Mouse (Mus musculus) cerebellum, postnatal 36 days (tissue): Measurements from ENCODE around the gene Erc2.

Source experiments
- DNase-seq, 2 experiments: peaks; one replicate each; pipeline ENCODE4 v3.0.0; 2021 to 2022; ENCODE audit warnings: mixed read lengths in 2 of 2

The Erc2 gene

DNA sequence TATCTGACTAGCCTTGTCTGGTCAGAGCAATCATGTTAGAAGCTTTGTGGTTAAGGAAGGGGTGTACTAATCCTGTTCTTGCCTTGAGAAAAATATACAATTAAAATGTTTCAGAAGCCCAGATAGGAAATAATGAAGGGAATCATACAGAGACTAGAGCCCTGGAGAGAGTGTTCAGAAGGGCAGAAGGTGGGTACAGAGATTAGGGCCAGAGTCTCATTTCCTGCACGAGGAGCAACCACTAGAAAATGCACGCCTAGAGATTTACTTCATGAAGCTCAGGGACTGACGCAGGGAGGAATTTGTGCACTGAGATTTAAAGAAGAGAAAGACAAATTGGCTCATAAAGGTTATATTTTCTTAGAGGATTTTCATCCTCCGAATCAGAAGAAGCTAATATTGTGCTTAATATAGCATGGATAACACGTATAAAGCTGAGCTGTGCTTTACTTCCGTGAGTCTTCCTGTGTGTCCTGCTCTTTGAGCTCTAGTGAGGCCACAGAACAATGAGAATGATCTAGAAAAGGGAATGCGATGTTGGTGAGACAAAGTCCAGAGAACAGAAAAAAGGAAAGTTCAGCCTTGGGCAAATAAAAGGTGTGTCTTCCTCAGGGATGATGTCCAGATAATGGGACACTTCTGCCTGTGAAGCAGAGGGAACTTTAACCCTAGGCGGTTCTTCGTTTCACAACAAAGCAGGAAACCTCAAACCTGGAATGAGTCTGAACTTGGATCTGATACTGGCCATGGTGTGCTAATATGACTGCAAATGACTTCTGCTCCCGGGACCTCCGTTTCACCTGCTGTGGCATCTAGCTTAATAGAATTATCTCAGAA, 45.0 kb downstream of the Erc2 start:
- no peak for DNase-seq

DNA sequence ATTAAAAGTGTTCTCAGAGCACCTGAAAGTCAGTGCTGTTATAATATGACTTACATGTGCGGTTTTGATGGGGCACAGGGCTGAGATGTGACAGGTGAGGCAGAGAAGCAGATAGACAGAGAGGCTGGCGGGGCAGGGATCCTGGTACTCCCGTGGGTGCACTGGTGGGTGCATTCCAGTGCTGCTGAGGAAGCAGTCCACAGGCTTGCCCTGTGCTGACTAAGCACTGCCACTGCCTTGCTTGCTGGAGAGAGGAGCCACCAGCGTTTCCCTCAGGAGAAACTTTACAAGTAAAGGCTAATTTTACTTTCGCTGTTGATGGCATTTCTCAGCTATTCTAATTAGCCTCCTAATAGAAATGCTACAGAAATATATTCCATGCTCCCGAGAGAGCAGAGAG, 45.9 kb downstream of the Erc2 start:
- no peak for DNase-seq

DNA sequence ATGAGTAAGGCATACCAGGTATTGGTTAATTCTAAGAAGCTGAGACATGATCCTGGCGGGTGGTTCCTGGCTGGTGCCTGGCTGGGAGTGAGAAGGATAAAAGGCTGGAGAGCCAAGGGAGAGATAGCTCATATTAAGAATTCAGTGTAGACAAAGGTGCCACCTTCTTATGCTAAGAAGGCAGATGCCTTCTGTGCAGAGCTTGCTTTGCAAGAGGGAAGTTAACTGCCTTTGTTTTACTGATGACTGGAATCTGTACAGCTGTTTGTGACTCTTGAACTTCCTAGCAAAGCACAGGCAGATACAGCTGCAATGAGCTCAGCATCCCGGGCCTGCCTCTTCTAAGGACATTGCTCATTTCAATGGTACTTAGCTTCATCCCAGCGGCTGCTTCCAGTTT, 47.7 kb downstream of the Erc2 start:
- DNase-seq, result no peak

DNA sequence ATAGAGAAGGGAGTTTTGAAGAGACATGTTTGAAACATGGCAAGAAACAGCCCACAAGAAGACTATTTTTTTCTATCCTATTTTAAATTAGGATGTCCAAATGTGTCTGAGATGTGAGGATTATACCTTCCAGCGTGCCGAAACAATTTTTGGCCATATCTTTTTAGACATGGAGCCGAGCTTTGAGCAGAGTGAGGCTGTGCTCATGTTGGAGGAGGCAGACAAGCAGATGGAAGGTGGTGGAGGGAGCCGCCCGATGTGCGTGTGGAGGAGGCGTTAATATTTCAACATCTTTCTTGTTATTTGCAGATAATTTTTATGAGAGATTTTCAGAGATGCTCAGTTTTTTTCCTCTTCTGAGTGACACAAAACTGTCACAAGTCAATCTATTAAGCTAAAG, 50.5 kb downstream of the Erc2 start:
- no peak for DNase-seq

DNA sequence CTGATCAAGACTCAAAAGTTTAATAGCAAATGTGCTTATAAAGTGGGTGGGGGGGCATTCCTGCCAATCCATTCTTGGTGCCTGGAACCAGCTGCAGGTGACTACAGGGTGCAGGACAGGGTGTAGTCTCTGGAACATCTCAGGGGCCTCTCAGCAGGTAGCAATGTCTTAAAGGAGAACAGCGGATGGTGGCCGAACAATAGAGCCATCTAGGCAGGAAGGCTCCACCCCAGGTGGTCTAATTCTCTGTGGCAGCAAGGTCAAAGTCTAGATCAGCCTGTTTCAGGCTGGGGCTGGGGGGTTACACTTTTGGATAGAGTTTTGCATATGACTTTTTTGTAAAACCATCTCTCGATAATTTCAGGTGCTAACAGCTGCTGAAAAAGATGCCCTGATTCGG, 51.9 kb downstream of the Erc2 start:
- no peak for DNase-seq

DNA sequence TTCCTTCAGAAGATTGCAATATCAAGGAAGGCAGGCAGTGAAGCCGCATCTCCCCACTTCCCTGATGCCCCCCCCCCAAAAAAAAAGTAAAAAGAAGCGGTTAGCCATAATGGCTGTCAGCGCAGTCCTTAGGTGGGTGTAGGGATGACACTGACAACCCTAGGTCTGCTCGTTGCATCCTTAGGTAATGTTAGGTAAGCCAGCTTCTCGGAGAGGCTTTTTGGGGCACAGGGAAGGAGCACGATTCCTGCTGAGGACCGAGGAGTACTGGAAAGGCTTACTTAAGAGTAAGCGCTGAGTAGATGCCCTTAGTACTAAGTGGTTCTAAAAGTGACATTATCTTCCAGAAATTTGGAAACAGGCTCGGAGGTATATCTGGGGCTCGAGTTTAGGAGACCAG, 52.3 kb downstream of the Erc2 start:
- no peak for DNase-seq

DNA sequence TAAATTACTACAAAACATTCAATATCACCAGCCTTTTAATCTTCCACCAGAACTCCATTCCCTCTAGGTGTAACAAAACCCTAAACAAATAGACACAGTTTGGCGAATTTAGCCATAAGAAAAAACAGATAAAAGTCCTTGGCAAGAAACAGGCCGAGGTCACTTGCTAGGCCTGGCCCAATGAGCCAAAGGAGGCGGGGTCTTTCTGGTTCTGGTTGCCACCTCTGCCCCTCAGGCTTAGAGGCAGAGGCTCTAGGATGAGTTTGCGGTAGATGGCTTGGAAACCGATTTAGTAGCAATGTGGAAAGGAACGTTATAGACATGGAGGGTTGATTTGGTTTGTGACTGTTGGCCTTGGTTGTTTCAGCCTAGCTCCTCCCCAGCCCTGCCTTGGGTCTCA, 52.8 kb downstream of the Erc2 start:
- no peak for DNase-seq

DNA sequence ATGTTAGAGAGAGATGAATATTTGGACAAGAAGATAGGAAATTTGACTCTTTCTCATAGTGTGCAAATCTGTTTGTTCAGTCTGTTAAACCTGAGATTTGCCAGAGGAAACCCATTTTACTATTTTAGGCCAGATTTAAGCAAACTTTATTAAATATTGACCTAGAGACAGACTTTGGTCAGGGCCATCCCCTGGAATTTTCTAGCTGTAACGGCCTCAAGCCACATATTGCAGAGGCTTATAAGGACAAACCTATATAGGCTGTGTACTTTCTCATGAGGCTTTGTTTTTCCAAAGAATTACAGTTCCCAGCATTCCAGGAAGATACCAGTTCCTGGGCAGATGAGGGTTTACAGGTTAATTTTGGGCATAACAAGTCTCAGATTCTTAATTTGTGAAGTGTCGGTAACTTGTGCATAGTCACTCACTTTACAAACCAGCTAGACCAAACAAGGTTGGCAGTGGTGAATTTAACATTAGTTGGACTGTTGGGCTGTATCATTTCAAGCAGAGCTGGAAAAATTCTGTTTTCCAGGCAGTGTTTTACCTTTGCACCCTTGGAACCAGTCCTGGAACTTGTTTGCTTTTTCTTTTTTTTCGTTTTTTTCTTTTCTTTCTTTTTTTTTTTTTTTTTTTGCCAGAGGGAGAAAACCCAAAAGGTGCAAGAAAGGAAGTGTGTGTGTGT, 60.3 kb downstream of the Erc2 start:
- DNase-seq, result no peak

DNA sequence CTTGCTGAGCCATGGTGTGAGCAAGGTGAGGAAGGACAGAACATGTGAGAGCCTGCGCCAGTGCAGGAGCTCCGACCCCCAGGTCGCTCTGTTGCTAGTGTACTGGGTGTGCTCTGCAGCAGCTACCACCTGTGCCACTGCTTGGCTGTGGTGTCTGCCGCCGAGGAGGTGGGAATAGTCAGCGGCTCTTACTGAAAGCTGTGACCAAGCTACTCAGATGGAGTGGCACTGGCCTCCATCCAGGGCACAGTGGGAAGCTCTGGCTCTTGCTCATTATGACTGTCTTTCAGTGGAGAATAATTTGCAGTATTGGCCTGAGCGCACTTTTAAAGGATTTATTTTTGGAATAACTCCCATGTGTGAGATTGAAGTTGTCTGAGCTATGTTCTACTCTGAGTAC, 73.6 kb downstream of the Erc2 start:
- peak; percentile 92 for DNase-seq

DNA sequence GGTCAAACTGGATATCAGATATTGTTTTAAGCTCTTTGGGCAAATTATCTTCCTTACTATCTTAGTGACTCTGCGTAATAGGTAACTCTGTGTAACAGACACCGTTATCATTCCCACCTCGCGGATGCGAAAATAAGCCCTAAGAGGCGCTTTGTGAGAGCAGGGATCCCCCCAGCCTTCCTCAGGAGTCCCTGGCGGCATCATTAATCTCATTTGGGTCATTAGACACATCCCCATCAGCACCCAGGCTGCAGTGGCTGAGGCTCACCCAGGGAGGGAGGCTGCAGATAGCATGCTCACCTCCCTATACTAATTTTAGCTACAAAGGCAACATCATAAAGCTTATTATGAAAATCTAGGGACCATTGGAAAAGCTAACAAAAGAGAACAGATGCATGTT, 95.1 kb downstream of the Erc2 start:
- no peak for DNase-seq

DNA sequence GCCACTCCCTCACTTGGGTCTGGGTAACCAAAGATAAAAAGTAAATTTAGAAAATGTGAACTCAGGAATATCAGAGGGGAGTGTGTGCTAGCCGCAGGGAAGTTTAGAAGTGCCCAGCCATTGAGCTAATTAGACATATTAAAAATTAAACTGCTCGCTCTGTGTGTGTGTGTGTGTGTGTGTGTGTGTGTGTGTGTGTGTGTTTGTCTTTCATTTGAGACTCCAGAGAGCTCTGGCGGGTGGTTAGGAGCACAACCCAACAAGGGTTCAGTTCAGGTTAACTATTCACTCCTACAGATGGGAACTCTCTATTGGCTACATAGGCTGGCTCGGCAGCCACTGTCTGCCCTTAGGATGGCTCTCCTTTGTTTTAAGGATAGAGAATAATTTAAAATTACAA, 97.4 kb downstream of the Erc2 start:
- no peak for DNase-seq

DNA sequence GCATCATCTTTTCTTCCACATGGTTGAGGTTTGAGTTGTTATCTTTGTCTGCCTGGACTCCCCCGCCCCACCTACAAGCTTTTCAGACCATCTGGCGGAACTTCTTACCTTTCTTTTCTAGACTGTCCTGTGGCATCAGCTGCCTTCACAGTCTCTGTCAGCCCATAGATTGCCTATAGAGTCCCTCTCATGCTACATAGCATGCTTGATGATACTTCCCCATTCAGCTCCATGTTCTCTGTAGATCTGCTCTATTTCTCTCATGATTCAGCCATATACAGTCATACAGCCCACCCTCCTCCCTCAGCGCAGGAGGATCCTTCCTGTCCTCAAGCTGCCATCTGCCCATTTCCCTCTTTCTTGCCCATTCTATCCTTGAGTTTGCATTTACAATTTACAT, 98.7 kb downstream of the Erc2 start:
- DNase-seq, result no peak

DNA sequence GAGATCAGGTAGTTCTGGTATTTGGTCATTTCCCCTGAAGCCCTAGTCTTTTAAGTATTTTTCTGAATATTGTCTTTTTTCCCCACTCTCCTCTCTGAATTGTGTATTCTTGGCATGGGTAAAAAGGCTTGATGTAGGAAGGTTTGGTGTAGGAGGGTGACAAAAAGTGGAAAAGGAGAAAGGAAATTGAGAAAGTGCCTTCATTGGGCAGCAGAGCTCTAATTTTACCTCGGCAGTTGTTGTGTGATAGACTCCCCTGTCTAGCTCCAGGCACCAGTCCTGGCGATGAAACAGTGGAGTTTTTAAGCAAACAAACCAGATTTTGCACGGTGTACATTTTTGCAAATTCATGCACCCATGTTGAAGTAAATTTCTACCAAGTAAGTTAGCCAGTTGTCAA, 99.5 kb downstream of the Erc2 start:
- no peak for DNase-seq

DNA sequence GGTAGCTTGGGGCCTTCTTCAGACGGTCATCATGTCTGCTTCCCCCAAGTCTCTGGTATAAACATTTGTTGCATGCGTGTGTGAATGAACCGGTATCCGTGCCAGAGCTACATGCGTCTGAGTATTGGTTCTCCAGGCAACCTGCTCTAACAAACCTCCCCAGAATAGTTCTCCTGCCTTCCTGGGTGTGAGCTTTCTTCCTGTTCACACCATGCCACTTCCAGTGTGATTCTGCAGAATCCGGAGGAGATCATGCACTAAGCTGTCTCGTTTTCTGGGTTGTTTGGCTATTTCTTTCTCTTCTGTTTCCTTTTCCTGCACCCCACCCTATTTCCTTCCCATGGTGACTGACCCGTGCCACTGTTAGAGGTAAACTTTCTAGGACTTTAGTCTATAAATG, 105.3 kb downstream of the Erc2 start:
- no peak for DNase-seq

DNA sequence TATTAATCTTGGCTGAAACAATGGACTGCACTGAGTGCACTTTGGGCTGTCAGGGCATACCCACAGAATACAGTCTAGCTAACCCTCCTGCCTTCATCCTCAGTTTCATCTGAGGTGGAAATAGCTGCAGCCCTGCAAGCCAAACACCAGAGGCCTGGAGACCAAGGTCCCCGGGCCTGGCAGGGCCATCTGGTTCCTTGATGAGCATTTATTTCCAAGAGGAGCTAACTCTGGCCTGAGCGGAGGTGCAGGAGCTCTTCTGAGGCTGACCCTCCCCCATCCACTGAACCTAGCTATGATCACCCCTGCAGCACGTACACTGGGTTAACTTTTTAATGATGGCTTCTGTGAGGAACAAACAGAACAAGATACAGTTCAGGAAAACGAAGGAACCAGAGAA, 108.9 kb downstream of the Erc2 start:
- no peak for DNase-seq

DNA sequence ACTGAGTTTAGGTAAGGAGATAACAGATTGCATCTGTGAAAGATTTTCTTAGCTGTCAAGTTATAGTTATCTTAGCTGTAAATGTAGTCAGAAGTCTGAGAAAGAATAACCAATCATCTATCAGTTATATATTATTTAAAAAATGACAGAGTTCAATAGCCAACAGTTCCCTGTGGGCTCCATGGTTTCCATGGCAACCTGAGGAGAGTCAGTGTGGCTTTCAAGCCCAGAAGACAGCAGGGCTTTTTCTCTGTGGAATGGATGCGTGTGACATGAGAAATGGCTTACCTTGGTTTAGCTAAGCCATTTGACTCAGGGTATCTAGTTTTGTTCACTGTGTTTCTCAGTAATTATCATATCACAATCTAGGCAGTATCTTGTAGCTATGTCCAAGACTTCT, 117.2 kb downstream of the Erc2 start:
- no peak for DNase-seq

DNA sequence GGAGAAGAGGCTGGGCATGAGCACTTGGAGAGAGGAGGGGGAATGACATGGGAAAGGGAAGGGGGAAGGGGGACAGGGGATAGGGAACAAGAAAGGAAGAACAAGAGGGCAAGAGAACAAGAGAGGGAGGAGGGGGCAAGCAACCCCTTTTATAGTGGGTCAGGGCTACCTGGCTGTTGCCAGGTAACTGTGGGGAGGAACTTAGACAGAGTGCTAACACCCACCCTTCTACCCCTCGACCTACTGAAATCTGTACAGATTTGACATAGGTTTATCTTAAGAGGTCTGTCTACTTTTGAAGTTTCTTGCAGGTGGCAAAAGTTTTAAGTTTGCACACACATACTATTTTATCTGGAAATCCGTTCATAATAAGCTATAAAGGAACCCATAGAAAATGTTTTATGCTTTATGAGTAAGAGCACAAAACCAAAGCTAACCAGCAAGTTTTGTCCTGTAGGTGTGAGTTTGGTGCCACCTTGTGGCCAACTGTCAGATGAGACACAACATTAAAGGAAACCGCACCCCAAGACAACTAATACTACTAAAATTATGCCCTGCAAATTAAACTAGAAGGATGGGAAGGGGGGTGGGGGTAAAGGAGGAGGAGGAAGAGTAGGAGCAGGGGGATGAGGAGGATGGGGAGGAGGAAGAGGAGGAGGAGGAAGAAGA, 119.2 kb downstream of the Erc2 start:
- peak; percentile 70 to 76 for DNase-seq

DNA sequence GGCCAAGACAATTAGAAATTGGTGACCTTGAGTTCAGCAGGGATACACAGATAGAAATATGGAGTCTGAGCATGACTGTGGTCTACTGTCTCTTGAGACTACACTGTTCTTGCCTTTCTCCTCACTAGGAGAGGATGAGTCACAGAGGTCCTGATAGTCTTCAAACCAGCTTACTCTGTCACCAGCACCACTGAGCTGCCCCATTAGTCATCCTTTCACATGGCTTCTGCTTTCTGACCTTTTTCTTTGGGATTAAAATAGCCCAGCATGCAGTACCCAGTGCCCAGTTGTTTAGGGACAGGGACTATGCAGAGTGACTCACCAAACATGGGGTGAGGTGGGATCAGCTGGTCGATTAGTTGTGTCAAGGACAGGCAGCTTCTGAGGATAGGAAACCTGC, 132.1 kb downstream of the Erc2 start:
- no peak for DNase-seq

DNA sequence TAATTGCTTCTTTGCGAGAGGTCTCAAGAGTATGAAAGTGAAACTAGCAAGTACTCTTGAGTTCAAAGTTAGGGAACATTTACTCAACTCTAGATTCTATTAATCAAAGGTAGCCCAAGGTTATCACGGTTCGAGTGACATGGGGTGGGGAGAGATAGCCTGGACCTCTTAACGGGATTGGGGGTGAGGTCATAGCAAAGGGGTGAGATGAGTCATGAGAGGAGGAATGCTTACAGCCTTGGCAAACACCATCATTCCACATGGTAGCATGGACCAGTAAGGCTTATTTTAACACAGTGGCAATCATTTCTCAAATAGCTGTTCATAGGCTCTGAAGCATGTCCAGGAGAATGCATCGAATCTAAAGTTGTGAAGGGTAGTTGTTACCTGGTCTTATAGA, 134.7 kb downstream of the Erc2 start:
- no peak for DNase-seq

DNA sequence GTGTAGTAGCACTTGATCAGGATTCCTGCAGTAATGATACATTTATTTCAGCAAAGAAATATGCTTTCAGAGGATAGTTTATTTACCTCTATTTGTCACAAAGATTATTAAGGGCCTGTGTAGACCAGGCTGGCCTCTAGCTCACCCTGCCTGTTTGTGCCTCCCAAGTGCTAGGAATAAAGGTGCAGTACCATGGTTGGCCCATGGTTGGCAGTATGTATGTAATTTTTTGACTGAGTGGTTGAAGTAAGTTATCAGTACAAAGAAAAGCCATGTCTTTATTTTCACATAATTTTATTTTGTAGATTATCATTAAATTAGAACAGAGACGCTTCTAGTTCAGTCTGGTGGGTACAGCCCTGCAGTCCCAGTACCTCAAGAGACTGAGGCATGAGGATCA, 136.0 kb downstream of the Erc2 start:
- no peak for DNase-seq

DNA sequence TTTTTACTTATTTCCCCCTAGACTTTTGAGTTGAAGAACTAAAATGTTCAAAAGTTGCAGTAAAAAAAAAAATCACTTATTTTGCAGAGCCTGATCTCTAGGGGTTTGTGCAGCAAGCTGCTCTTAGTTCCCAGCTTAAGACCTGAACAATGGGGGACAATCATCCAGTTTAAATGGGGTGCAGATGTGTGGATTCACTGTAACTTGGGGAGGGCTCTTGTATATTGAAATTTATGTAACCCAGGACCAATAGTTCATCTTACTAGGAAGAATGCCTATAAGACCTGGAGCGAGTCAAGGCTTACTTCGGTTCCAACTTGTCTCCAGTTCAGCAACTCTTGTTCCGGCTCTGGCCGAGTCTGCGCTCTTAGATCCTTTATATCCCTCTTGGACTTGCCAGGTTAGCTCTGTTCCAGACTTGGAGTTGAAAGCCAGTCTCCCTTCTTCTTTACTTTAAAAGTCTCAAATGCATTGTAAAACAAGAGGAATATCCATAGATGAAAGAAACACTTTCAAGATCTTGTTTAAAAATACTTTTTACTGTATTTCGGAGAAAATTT, 136.9 kb downstream of the Erc2 start:
- DNase-seq, result no peak

DNA sequence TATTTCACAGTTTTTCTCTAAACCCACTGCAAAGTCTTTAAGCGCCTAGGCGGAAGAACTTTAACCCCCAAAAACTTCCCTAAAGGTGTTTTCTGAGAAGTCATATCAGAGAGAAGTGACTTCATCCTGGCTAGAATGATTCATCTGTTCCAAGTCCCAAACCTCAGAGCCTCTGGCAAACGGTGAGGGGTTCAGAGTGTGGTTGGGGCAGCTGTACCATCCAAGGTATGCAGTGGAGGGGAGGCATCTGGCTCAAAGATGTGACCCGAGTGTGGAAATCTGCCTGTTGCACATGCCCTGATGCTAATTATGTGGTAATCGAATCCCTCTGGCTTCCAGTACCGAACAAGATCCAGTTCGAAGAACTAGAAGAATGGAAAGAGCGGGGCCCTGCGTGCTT, 137.8 kb downstream of the Erc2 start:
- DNase-seq, result no peak

DNA sequence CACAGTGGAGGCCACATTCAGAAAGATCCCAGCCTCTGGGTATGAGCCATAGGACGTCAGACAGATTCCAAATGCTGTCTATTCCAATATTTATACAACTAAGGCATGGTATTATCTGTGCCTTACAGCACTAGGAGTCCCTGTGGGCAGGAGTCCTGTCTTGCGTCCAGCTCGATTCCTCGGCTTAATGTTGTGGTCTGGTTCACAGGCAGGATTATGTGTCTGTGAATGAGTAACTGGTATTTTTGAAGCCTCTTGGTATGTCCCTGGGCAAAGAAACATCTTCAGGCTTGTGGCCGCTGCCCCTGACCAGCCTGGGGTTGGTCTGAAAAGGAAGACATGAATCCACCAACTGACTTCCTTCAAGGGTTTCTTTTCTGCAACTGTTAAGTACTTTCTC, 153.1 kb downstream of the Erc2 start:
- no peak for DNase-seq

DNA sequence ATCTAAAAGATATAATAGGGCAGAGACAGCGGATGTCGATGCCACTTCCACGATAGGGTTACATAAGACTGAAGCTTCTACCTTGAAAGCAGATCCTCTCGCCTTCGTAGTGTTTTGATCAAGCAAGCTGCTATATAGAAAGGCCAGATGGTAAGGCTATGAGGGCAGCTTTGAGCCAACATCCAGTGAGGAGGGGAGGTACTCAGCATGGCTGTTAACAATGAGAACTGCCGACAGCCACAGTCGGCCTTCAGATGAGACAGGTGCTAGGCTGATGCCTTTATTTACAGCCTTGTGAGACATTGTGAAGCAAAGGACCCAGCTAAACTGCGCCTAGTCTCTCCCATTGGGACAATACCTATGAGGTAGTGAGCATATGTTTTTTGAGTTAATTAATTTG, 156.3 kb downstream of the Erc2 start:
- peak; percentile 31 to 35 for DNase-seq
